9 mouse cellular contexts compared by ENCODE assay signal in the genomic region with DNA sequence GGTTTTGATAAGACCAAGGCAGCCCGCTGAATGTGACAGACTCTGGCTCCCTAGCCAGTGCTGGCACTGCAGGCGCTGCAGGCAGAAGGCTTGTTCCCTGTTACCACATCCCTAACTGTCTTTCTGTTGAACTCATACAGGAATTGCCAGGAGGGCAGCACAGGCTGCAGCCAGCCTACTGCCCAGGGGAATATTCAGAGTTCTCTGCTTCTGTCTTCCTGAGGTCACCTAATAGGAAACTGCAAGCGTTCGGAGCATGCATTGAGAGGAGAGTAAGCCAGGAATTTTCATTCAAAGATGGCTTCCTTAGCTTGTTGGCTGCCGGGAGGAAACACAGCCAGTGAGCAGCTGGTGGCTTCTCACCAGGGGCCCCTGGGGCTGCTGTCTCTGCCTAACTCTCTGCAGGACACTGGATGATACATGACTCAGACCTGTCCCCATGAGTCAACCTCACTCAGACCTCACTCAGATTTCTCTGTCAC. TPM values are rescaled to one million over a fixed set of nuclear protein-coding genes. Genes with fewer than 3 reads are reported as not detected.
DNase-seq lines count a peak whose midpoint lies in the region; ATAC-seq and TF ChIP-seq lines count a peak whose summit lies in the region.
"Had no signal": no experiment of that assay in that cellular context is flagged by ENCODE, and none has a peak within 500 bp of the region (broad histone marks: within the 10 kb centered on the region; RNA-seq: fewer than 3 reads in every experiment).

No protein-coding gene starts in this region.

- H3K4me1 ChIP-seq in MEL (ENCODE audit: control insufficient read depth in 1 of 2, insufficient read depth in 2 of 2, low read length in 2 of 2) = peaks cover 0 to 50% of the 10 kb centered on the region in 2 experiments; a peak in 3 of 4 replicates
- peaks cover 55% of the 10 kb centered on the region for H3K4me1 ChIP-seq in bone marrow macrophage, adult 2 months (ENCODE audit: control insufficient read depth, insufficient read depth, low read length)
- peaks cover 79% of the 10 kb centered on the region for H3K4me1 ChIP-seq in liver, embryonic 13.5 days (replicated peaks)

- peak overlapping the region; percentile 97 for H3K27ac ChIP-seq in MEL (ENCODE audit: control insufficient read depth, low read depth, low read length)
- peak overlapping the region; percentile 90 for H3K27ac ChIP-seq in bone marrow macrophage, adult 2 months (ENCODE audit: insufficient read depth, low read depth, low read length)
- peak overlapping the region; percentile 95 for H3K27ac ChIP-seq in liver, embryonic 13.5 days
- H3K27ac ChIP-seq: midbrain, embryonic 12.5 days had no signal

- H3K36me3 ChIP-seq in MEL (ENCODE audit: control insufficient read depth in 1 of 2, insufficient read depth in 2 of 2, low read length in 2 of 2) = peaks cover 0 to 42% of the 10 kb centered on the region in 2 experiments; a peak in 2 of 4 replicates
- no peaks in the 10 kb centered on the region for H3K36me3 ChIP-seq in liver, embryonic 13.5 days
- H3K36me3 ChIP-seq: midbrain, embryonic 12.5 days had no signal

- peaks cover 51% of the 10 kb centered on the region for H3K79me2 ChIP-seq in MEL (ENCODE audit: control insufficient read depth, insufficient read depth, low read length, poor library complexity)

- DNase-seq in kidney, postnatal 10 days = peak; percentile 25
- DNase-seq in kidney, postnatal 25 days = no peak
- peak; percentile 70 for DNase-seq in MEL (ENCODE audit: low read depth, low spot score)
- no peak for DNase-seq in liver, embryonic 13.5 days
- DNase-seq in layer of hippocampus, adult 8-10 months (ENCODE audit: low spot score in 2 of 2) = no peak
- no peak for DNase-seq in gastrocnemius, postnatal 25 days

- no peaks in the 10 kb centered on the region for H3K27me3 ChIP-seq in MEL (ENCODE audit: control insufficient read depth in 1 of 2, insufficient read depth in 2 of 2, low read length in 2 of 2)
- H3K27me3 ChIP-seq in liver, embryonic 13.5 days = no peaks in the 10 kb centered on the region
- H3K27me3 ChIP-seq: midbrain, embryonic 12.5 days had no signal

- peak overlapping the region; percentile 82 for H3K9ac ChIP-seq in MEL (ENCODE audit: control insufficient read depth, low read depth, low read length, poor library complexity, severe bottlenecking)
- H3K9ac ChIP-seq in liver, embryonic 13.5 days = peak overlapping the region; percentile 86
- H3K9ac ChIP-seq: midbrain, embryonic 12.5 days had no signal

- TF ChIP-seq RAD21 in MEL (IDR thresholded peaks at IDR 0.05; ENCODE audit: low read depth, low read length) = no peak

- no peak for TF ChIP-seq CTCF in MEL (IDR thresholded peaks at IDR 0.05 in 2 of 3, conservative IDR thresholded peaks at IDR 0.05 in 1 of 3; ENCODE audit: control insufficient read depth in 1 of 3, insufficient read depth in 1 of 3, low read depth in 2 of 3, low read length in 3 of 3, poor library complexity in 1 of 3, severe bottlenecking in 1 of 3)
- TF ChIP-seq CTCF in bone marrow macrophage, adult 2 months (IDR thresholded peaks at IDR 0.05; ENCODE audit: low read depth, low read length) = no peak

- 16% methylated on average over 5 of the region's 5 CpGs for WGBS in liver, embryonic 13.5 days (ENCODE audit: insufficient replicate concordance)

- H3K4me3 ChIP-seq in MEL (ENCODE audit: control insufficient read depth in 1 of 2, insufficient read depth in 1 of 2, low read depth in 2 of 2, low read length in 2 of 2) = peak overlapping the region; percentile 85 to 94
- H3K4me3 ChIP-seq in bone marrow macrophage, adult 2 months (ENCODE audit: insufficient read depth, low read length) = peak overlapping the region; percentile 83
- H3K4me3 ChIP-seq in liver, embryonic 13.5 days (replicated peaks) = peak overlapping the region; percentile 74
- H3K4me3 ChIP-seq: midbrain, embryonic 12.5 days had no signal

- peak in 1 of 2 experiments; percentile 33; a peak in 1 of 4 replicates for TF ChIP-seq POLR2A in MEL (IDR thresholded peaks at IDR 0.05; ENCODE audit: control insufficient read depth in 1 of 2, insufficient read depth in 1 of 2, low read depth in 1 of 2, low read length in 2 of 2, poor library complexity in 1 of 2)
- TF ChIP-seq POLR2A in bone marrow macrophage, adult 2 months (IDR thresholded peaks at IDR 0.05; ENCODE audit: borderline replicate concordance, low read depth, low read length) = no peak

- no peaks in the 10 kb centered on the region for H3K9me3 ChIP-seq in MEL (replicated peaks; ENCODE audit: insufficient read depth, low read length)
- H3K9me3 ChIP-seq in liver, embryonic 13.5 days (replicated peaks) = no peaks in the 10 kb centered on the region
- H3K9me3 ChIP-seq: midbrain, embryonic 12.5 days had no signal

- peak overlapping the region; percentile 82 for H3K4me2 ChIP-seq in liver, embryonic 13.5 days
- H3K4me2 ChIP-seq: midbrain, embryonic 12.5 days had no signal

- ATAC-seq in liver, embryonic 13.5 days (ENCODE audit: low read depth) = peak; percentile 20; the same call in 1 of the 2 replicates
- ATAC-seq: intestine, postnatal 0 days had no signal

- no peak for TF ChIP-seq EP300 in MEL (IDR thresholded peaks at IDR 0.05; ENCODE audit: low read depth in 1 of 2, low read length in 2 of 2)

TF ChIP-seq in MEL, 35 proteins besides CTCF, POLR2A, EP300 and RAD21:
- TF ChIP-seq POLR2AphosphoS5 (IDR thresholded peaks at IDR 0.05; ENCODE audit: borderline replicate concordance, low read depth, low read length) = no peak
- no peak for TF ChIP-seq UBTF (IDR thresholded peaks at IDR 0.05; ENCODE audit: borderline replicate concordance, insufficient read depth, low read depth, low read length)
- TF ChIP-seq TBP (IDR thresholded peaks at IDR 0.05; ENCODE audit: low read depth, low read length) = no peak
- TF ChIP-seq E2F4 (IDR thresholded peaks at IDR 0.05; ENCODE audit: borderline replicate concordance, low read depth, low read length) = no peak
- TF ChIP-seq CHD1 (IDR thresholded peaks at IDR 0.05; ENCODE audit: low read depth, low read length) = no peak
- no peak for TF ChIP-seq POLR2AphosphoS2 (IDR thresholded peaks at IDR 0.05; ENCODE audit: low read length)
- no peak for TF ChIP-seq USF2 (IDR thresholded peaks at IDR 0.05; ENCODE audit: borderline replicate concordance in 1 of 2, insufficient read depth in 1 of 2, low read depth in 1 of 2, low read length in 2 of 2)
- peak; percentile 0; the same call in 1 of the 2 replicates for TF ChIP-seq ETS1 (IDR thresholded peaks at IDR 0.05; ENCODE audit: low read depth, low read length)
- no peak for TF ChIP-seq GATA1 (IDR thresholded peaks at IDR 0.05; ENCODE audit: low read depth, low read length)
- TF ChIP-seq MEF2A (IDR thresholded peaks at IDR 0.05; ENCODE audit: extremely low read depth, insufficient replicate concordance, low read depth, low read length, poor library complexity, severe bottlenecking) = no peak
- no peak for TF ChIP-seq MYB (IDR thresholded peaks at IDR 0.05; ENCODE audit: low read depth, low read length)
- no peak for TF ChIP-seq MAZ (IDR thresholded peaks at IDR 0.05; ENCODE audit: low read depth, low read length)
- TF ChIP-seq GABPA (IDR thresholded peaks at IDR 0.05; ENCODE audit: low read depth, low read length) = no peak
- peak; percentile 8; the same call in 1 of the 2 replicates for TF ChIP-seq NELFE (IDR thresholded peaks at IDR 0.05; ENCODE audit: low read depth, low read length)
- no peak for TF ChIP-seq USF1 (IDR thresholded peaks at IDR 0.05; ENCODE audit: low read depth, low read length)
TF ChIP-seq in MEL: peak in this region for 2.

RNA-seq across cellular contexts. Expression of a gene that starts 2.5 kb away (rescaled TPM):
- 14.3 and 17.1 TPM in 2 replicates for total RNA-seq in MEL (2012; rRNA removed)
- 10 to 100 TPM in 1 of 2 experiments, not detected in 1; 23.5 TPM for polyA plus RNA-seq in MEL (2012; ENCODE audit: insufficient read depth in 1 of 2, insufficient read length in 2 of 2, low read depth in 1 of 2, low replicate concordance in 2 of 2, missing spikeins in 1 of 2)
- polyA plus RNA-seq in bone marrow macrophage, adult 2 months (2012; ENCODE audit: insufficient read depth, insufficient read length, missing spikeins) = 86.8 and 103 TPM in 2 replicates
- 5.9 and 6.9 TPM in 2 replicates for polyA plus RNA-seq in liver, embryonic 13.5 days (2015; fragmentation: Nextera tagmentation; extraction: Ambion mirVana)
- 1 to 10 TPM in 3 of 4 experiments, under 1 TPM in 1; 0.59 to 9.4 (median 4.7) TPM for total RNA-seq in layer of hippocampus, adult 8-10 months (2022)
- total RNA-seq in gastrocnemius, postnatal 25 days (2021) = 1 to 10 TPM; 2.5 to 2.9 TPM

Comparison
In these comparisons a context has a peak if more than half of its experiments do, and no peak if none do; other contexts are left out.
1. DNase-seq: peak in kidney, postnatal 10 days (single experiment) and MEL (single experiment); none in kidney, postnatal 25 days (0 of 2), liver, embryonic 13.5 days (single experiment), layer of hippocampus, adult 8-10 months (0 of 2) and gastrocnemius, postnatal 25 days (single experiment).
2. Peak in every context shown above with its lines, with median percentiles within 50 percentile points of each other: H3K27ac ChIP-seq and H3K4me3 ChIP-seq.